Mouse (Mus musculus): Measurements from ENCODE around the gene Furin. TPM values are rescaled to one million over a fixed set of nuclear protein-coding genes. Genes with fewer than 3 reads are reported as not detected.

The Furin gene
- polyA plus RNA-seq, 1 experiment from 2014 or later = 4.9 TPM

DNA sequence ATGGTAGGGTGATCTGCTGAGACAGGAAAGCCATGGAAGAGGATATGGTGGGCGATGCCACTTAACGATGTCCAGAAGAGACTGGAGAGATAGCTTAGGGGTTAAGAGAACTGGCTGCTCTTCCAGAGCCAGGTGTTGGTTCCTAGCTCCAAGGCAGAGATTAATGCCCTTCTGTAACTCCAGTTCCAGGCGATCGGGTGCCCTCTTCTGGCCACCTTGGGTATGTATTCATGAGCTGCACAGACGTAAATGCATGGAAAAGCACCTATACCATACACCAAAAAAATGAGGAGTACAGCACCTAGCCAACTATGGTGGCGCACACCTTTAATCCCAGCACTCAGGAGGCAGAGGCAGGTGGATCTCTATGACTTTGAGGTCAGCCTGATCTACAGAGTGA, 19.5 kb upstream of the Furin start:
- 79% methylated on average over 6 of the region's 6 CpGs for WGBS
- H3K4me1 ChIP-seq = peaks cover 8% of the 10 kb centered on the region
- no peaks in the 10 kb centered on the region for H3K36me3 ChIP-seq
- H3K27me3 ChIP-seq = no peaks in the 10 kb centered on the region
- no peak overlapping the region for H3K27ac ChIP-seq (replicated peaks)
- H3K9ac ChIP-seq (replicated peaks) = no peak overlapping the region
- H3K9me3 ChIP-seq = no peaks in the 10 kb centered on the region
- no peak overlapping the region for H3K4me3 ChIP-seq
- H3K4me2 ChIP-seq (replicated peaks) = no peak overlapping the region
- ATAC-seq (replicated peaks) = no peak

GRCm38 (mm10) chr7:80422759-80423480, 17.7 kb upstream of the Furin start:
- H3K27ac ChIP-seq (replicated peaks) = no peak overlapping the region
- no peaks in the 10 kb centered on the region for H3K27me3 ChIP-seq
- no peak; the same call in 1 of the 2 replicates for ATAC-seq (replicated peaks)
- no peak overlapping the region for H3K9ac ChIP-seq (replicated peaks)
- 26% methylated on average over 20 of the region's 20 CpGs for WGBS
- peak overlapping the region; percentile 26 for H3K4me2 ChIP-seq (replicated peaks)
- H3K4me3 ChIP-seq = no peak overlapping the region
- no peaks in the 10 kb centered on the region for H3K9me3 ChIP-seq
- H3K36me3 ChIP-seq = no peaks in the 10 kb centered on the region
- H3K4me1 ChIP-seq = peaks cover 8% of the 10 kb centered on the region

GRCm38 (mm10) chr7:80421576-80421975, 16.3 kb upstream of the Furin start:
- Histone ChIP-seq H3K9ac (replicated peaks) (no peak overlapping the region), H3K36me3 (no peaks in the 10 kb centered on the region), H3K4me2 (replicated peaks) (no peak overlapping the region), H3K27me3 (no peaks in the 10 kb centered on the region), H3K9me3 (no peaks in the 10 kb centered on the region), H3K4me3 (no peak overlapping the region), H3K27ac (replicated peaks) (no peak overlapping the region), H3K4me1 (peaks cover 8% of the 10 kb centered on the region)
- 94% methylated on average over 6 of the region's 6 CpGs for WGBS
- no peak for ATAC-seq (replicated peaks)

- 85% methylated on average over 4 of the region's 4 CpGs for WGBS
- H3K36me3 ChIP-seq = no peaks in the 10 kb centered on the region
- ATAC-seq (replicated peaks) = no peak
Observed at GRCm38 (mm10) chr7:80420586-80420985, 15.3 kb upstream of the Furin start.

DNA sequence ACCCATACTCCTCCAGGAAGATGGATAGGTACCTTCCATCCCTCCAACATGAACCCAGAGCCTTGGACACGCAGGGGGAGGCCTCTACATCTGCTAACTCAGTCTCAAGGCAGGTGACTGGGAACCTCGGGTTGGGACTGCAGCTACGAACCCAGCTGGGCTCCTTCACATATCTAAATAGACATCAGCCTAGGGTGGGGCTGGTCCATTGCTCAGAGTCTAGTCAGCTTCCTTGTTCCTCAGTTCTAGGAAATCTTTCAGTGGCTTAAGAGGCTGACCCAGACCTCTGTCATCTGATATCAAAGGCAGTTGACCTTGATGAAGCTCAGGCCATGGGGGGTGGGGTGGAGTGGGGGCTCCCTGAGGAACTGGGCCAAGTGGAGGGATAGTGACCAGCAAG, 14.0 kb upstream of the Furin start:
- Histone ChIP-seq H3K4me3 (no peak overlapping the region), H3K4me2 (replicated peaks) (no peak overlapping the region), H3K27me3 (no peaks in the 10 kb centered on the region), H3K4me1 (peaks cover 8% of the 10 kb centered on the region), H3K9me3 (no peaks in the 10 kb centered on the region), H3K27ac (replicated peaks) (no peak overlapping the region), H3K9ac (replicated peaks) (no peak overlapping the region), H3K36me3 (no peaks in the 10 kb centered on the region)
- no peak for ATAC-seq (replicated peaks)
- WGBS = 81% methylated on average over 3 of the region's 3 CpGs

More at GRCm38 (mm10) chr7:80420586-80420985, 15.3 kb upstream of the Furin start:
- Histone ChIP-seq H3K27ac (replicated peaks) (no peak overlapping the region), H3K4me2 (replicated peaks) (no peak overlapping the region), H3K27me3 (no peaks in the 10 kb centered on the region), H3K4me3 (no peak overlapping the region), H3K9ac (replicated peaks) (no peak overlapping the region), H3K9me3 (no peaks in the 10 kb centered on the region), H3K4me1 (peaks cover 8% of the 10 kb centered on the region)

DNA sequence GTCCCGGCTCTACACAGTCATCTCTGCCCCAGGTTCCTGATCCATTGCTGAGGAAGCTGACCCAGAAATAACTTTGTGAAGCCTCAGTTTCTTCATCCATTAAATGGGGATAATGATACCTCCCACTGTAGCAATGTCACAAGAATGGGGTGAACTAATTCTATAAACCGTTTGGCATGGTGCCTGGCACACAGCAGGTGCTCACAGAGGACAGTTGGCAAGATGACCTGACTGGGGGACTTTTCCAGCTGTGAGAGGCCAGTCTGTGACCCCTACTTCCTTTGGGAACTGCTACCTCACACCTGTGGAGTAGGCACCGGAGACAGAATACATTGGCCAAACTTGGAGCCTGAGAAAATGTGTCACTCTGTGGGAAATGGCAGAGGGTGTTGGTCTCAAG, 12.8 kb upstream of the Furin start:
- Histone ChIP-seq H3K4me1 (peaks cover 4% of the 10 kb centered on the region), H3K9me3 (no peaks in the 10 kb centered on the region), H3K4me2 (replicated peaks) (no peak overlapping the region), H3K27me3 (no peaks in the 10 kb centered on the region), H3K4me3 (no peak overlapping the region), H3K9ac (replicated peaks) (no peak overlapping the region), H3K27ac (replicated peaks) (no peak overlapping the region), H3K36me3 (no peaks in the 10 kb centered on the region)
- 85% methylated on average over 3 of the region's 3 CpGs for WGBS
- no peak for ATAC-seq (replicated peaks)

DNA sequence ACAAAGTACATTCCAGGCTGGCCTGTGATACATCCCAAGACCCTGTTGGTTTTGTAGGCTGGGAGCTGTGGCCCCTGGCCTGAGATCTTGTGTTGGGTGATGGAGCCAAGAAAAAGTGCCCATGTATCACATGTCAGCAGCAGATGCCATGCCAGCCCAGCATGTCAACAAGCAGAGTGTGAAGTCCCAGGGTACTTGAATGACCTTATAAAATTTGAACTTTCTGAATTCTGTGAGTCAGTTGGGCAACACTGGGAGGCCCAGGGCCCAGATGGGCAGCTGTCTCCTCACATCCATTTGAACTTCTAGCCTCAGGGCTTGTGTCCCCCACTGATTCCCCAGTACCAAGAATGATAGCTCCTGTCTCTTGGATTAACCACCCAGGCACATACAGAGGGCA, 12.4 kb upstream of the Furin start:
- no peaks in the 10 kb centered on the region for H3K36me3 ChIP-seq
- H3K9ac ChIP-seq (replicated peaks) = no peak overlapping the region
- no peak overlapping the region for H3K4me2 ChIP-seq (replicated peaks)
- H3K4me1 ChIP-seq = 0 out of 2 replicates have a peak, but pooled peaks cover under 1% of the 10 kb centered on the region
- no peaks in the 10 kb centered on the region for H3K27me3 ChIP-seq
- H3K27ac ChIP-seq (replicated peaks) = no peak overlapping the region
- no peak overlapping the region for H3K4me3 ChIP-seq
- no peak for ATAC-seq (replicated peaks)
- H3K9me3 ChIP-seq = no peaks in the 10 kb centered on the region

GRCm38 (mm10) chr7:80416969-80417368, 11.7 kb upstream of the Furin start:
- Histone ChIP-seq H3K9me3 (no peaks in the 10 kb centered on the region), H3K27me3 (no peaks in the 10 kb centered on the region), H3K4me3 (no peak overlapping the region), H3K9ac (replicated peaks) (no peak overlapping the region), H3K36me3 (no peaks in the 10 kb centered on the region), H3K4me1 (no peaks in the 10 kb centered on the region), H3K4me2 (replicated peaks) (no peak overlapping the region), H3K27ac (replicated peaks) (no peak overlapping the region)
- 90% methylated on average over 7 of the region's 7 CpGs for WGBS
- ATAC-seq (replicated peaks) = no peak

GRCm38 (mm10) chr7:80414303-80414855, 9.1 kb upstream of the Furin start:
- WGBS = 79% methylated on average over 7 of the region's 7 CpGs
- no peak for ATAC-seq (replicated peaks)

DNA sequence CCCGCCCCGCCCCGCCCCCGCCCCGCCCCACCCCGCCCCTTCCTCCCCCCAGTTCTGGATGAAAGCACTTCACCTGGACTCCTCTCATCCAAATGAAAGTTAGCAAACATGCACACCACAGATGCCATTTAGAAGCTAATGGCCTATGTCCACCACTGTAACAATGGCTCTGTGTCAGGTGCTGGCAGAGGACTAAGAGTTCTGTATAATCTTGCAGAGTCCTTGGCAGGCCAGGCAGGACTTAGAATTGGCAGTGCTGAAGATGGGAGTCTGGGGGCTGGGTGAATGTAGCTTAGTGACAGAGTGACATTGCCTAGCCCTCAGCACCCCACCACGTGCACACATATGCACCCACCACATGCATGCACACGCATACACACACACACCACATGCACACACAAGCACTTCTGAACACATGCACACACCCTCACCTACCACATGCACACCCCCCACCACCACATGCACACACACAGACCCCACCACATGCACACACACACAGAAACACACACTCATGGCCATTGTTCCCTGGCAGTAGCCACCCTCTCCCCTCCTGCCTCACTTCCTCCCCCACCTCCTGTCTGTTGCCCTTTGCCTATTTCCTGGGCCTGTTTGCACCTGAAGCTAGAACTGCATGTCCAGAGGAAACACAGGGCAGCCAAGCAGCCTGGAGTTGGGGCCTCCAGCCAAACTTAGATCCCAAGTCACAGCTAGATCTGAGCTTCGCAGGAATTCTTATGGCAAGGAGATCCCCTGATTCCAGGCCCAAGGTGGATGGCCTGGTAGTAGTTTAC, 8.5 kb upstream of the Furin start:
- no peak overlapping the region for H3K9ac ChIP-seq (replicated peaks)
- ATAC-seq (replicated peaks) = no peak
- 75% methylated on average over 9 of the region's 9 CpGs for WGBS

More at GRCm38 (mm10) chr7:80414303-80414855, 9.1 kb upstream of the Furin start:
- no peaks in the 10 kb centered on the region for H3K27me3 ChIP-seq
- no peaks in the 10 kb centered on the region for H3K4me1 ChIP-seq
- no peak overlapping the region for H3K4me2 ChIP-seq (replicated peaks)
- H3K4me3 ChIP-seq = no peak overlapping the region
- H3K36me3 ChIP-seq = no peaks in the 10 kb centered on the region
- H3K27ac ChIP-seq (replicated peaks) = no peak overlapping the region
- H3K9me3 ChIP-seq = no peaks in the 10 kb centered on the region
- H3K9ac ChIP-seq (replicated peaks) = no peak overlapping the region

GRCm38 (mm10) chr7:80412781-80413180, 7.5 kb upstream of the Furin start:
- WGBS = 63% methylated on average over 5 of the region's 5 CpGs

More for the DNA sequence above, 8.5 kb upstream of the Furin start:
- Histone ChIP-seq H3K27me3 (no peaks in the 10 kb centered on the region), H3K9me3 (no peaks in the 10 kb centered on the region), H3K27ac (replicated peaks) (no peak overlapping the region), H3K4me3 (no peak overlapping the region), H3K36me3 (no peaks in the 10 kb centered on the region), H3K4me2 (replicated peaks) (no peak overlapping the region), H3K4me1 (no peaks in the 10 kb centered on the region)

DNA sequence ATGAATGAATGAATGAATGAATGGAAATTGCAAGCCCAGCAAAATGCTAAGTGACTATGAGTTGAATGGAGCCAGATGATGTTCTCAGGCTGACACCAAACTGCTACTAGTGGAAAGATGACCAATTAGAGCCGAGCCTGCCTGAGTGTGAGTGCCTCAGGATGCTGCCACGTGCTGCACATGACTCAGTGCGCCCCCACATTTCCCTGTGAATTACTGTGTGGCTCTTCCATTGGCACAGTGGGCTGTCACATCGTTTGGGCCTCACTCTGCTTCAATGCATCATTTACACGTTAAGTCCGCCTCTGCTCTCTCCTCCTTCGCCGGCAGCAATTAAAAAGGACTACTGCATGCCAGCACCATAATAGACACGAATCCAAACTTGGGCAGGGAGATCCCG, 7.0 kb upstream of the Furin start:
- 41% methylated on average over 10 of the region's 10 CpGs for WGBS
- Histone ChIP-seq H3K36me3 (no peaks in the 10 kb centered on the region), H3K4me3 (no peak overlapping the region), H3K9me3 (no peaks in the 10 kb centered on the region), H3K4me2 (replicated peaks) (no peak overlapping the region), H3K9ac (replicated peaks) (no peak overlapping the region), H3K27ac (replicated peaks) (no peak overlapping the region), H3K27me3 (no peaks in the 10 kb centered on the region), H3K4me1 (no peaks in the 10 kb centered on the region)
- ATAC-seq (replicated peaks) = no peak

More at GRCm38 (mm10) chr7:80412781-80413180, 7.5 kb upstream of the Furin start:
- Histone ChIP-seq H3K4me2 (replicated peaks) (no peak overlapping the region), H3K4me1 (no peaks in the 10 kb centered on the region), H3K36me3 (no peaks in the 10 kb centered on the region), H3K27me3 (no peaks in the 10 kb centered on the region), H3K4me3 (no peak overlapping the region), H3K9ac (replicated peaks) (no peak overlapping the region), H3K9me3 (no peaks in the 10 kb centered on the region), H3K27ac (replicated peaks) (no peak overlapping the region)
- no peak for ATAC-seq (replicated peaks)

All from forebrain, embryonic 15.5 days (tissue).